Mouse (Mus musculus): ENCODE data around the gene Frs2.
A peak's percentile ranks its signal among the peaks of the same experiment; 100 is the strongest.

Frs2 gene

GRCm38 (mm10) chr10:117103854-117104598 lies 44.3 kb downstream of the Frs2 start:
- no peak for DNase-seq (ENCODE audit: low spot score in 2 of 2)

- no peak for DNase-seq (ENCODE audit: low spot score in 2 of 2)
Measured at GRCm38 (mm10) chr10:117100175-117100574, 48.2 kb downstream of the Frs2 start.

GRCm38 (mm10) chr10:117097116-117097698 lies 51.1 kb downstream of the Frs2 start:
- DNase-seq (ENCODE audit: low spot score in 2 of 2) = no peak

- no peak for DNase-seq (ENCODE audit: low spot score in 2 of 2)
Measured at GRCm38 (mm10) chr10:117096096-117096495, 52.2 kb downstream of the Frs2 start.

- DNase-seq (ENCODE audit: low spot score in 2 of 2) = peak; percentile 26 to 28
Measured at GRCm38 (mm10) chr10:117094504-117095329, 53.6 kb downstream of the Frs2 start.

- no peak for DNase-seq (ENCODE audit: low spot score in 2 of 2)
Measured at GRCm38 (mm10) chr10:117089628-117090027, 58.7 kb downstream of the Frs2 start.

- no peak for DNase-seq (ENCODE audit: low spot score in 2 of 2)
Measured at GRCm38 (mm10) chr10:117081914-117082359, 66.4 kb downstream of the Frs2 start.

- no peak for DNase-seq (ENCODE audit: low spot score in 2 of 2)
Measured at GRCm38 (mm10) chr10:117081326-117081725, 67.0 kb downstream of the Frs2 start.

- DNase-seq (ENCODE audit: low spot score in 2 of 2) = no peak
Measured at GRCm38 (mm10) chr10:117078284-117078683, 70.0 kb downstream of the Frs2 start.

GRCm38 (mm10) chr10:117073176-117073575 lies 75.2 kb downstream of the Frs2 start:
- DNase-seq (ENCODE audit: low spot score in 2 of 2) = no peak

- DNase-seq (ENCODE audit: low spot score in 2 of 2) = no peak
Measured at GRCm38 (mm10) chr10:117072191-117072888, 76.0 kb downstream of the Frs2 start.

- no peak for DNase-seq (ENCODE audit: low spot score in 2 of 2)
Measured at GRCm38 (mm10) chr10:117069109-117069508, 79.2 kb downstream of the Frs2 start.

GRCm38 (mm10) chr10:117064076-117064475 lies 84.3 kb downstream of the Frs2 start:
- DNase-seq (ENCODE audit: low spot score in 2 of 2) = no peak

GRCm38 (mm10) chr10:117063254-117064021 lies 84.9 kb downstream of the Frs2 start, which contains the start of gene Cct2:
TSS of gene Cct2 (minus strand) at chr10:117063814.
- peak; percentile 80 to 88 for DNase-seq (ENCODE audit: low spot score in 2 of 2)

- DNase-seq (ENCODE audit: low spot score in 2 of 2) = no peak
Measured at GRCm38 (mm10) chr10:117062894-117063253, 85.5 kb downstream of the Frs2 start.

GRCm38 (mm10) chr10:117055668-117056067 lies 92.7 kb downstream of the Frs2 start:
- no peak for DNase-seq (ENCODE audit: low spot score in 2 of 2)

- no peak for DNase-seq (ENCODE audit: low spot score in 2 of 2)
Measured at GRCm38 (mm10) chr10:117049961-117050597, 98.3 kb downstream of the Frs2 start.

GRCm38 (mm10) chr10:117049253-117049652 lies 99.1 kb downstream of the Frs2 start:
- DNase-seq (ENCODE audit: low spot score in 2 of 2) = no peak

GRCm38 (mm10) chr10:117045175-117046056 lies 102.9 kb downstream of the Frs2 start, which contains the start of gene Lrrc10:
TSS of gene Lrrc10 (plus strand) at chr10:117045341.
- DNase-seq (ENCODE audit: low spot score in 2 of 2) = peak in 1 of 2 experiments; percentile 48
